Mouse (Mus musculus): ENCODE measurements around the gene Tas1r3. TPM values are rescaled to one million over a fixed set of nuclear protein-coding genes. Genes with fewer than 3 reads are reported as not detected.

Gene Tas1r3
- total RNA-seq, 2 experiments from 2014 or later: 0.27 to 0.42 TPM

GRCm38 (mm10) chr4:155843231-155843630 lies 19.9 kb downstream of the Tas1r3 start:
- DNase-seq (ENCODE audit: low spot score in 2 of 2): peak in 1 of 2 experiments; percentile 15

GRCm38 (mm10) chr4:155841651-155842270 lies 21.4 kb downstream of the Tas1r3 start:
- peak in 1 of 2 experiments; percentile 28 for DNase-seq (ENCODE audit: low spot score in 2 of 2)

GRCm38 (mm10) chr4:155841003-155841454 lies 22.1 kb downstream of the Tas1r3 start:
- DNase-seq (ENCODE audit: low spot score in 2 of 2): peak; percentile 58 to 62

DNA sequence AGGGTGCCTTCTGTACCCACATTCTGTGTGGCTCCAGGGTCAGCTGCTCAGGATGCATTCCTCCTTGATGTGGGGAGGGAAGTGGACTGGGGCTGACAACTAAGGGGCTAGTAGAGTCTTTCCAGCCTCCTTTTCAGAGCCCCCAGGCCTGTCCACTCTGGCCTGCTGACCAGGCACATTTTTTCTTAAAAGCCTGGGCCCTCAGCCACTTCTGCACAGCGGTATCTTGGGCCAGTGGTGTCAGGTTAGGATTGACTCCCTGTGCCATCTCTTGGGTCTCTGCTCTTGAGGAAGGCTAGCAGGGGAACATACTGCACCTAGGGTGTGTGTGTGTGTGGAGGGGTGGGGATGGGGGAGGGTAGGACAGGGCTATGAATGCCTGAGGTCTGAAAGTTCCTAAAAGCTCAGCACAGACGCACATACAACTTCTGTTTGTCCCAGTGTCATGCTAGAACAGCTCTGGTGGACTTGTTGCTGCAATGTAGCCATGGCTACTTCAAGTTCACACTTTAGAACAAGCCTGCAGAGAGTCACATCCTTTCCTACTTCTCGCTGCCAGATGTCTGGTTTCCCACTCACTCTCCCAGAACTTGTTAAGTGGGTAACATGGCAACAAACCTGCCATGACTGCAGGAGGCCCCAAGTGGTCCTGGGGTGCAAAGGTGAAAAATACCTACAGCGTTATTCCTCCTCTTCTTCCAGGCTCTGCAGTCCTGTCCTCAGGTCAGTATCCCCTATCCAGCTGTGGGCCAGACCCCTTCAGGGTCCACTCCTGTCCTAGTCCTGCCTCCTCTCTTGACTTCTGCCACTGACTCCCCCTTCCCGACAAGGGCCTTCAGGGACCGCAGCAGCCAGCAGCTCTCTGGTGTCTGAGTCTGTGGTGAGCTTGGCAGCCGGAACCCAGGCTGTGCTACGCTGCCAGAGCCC lies 22.8 kb downstream of the Tas1r3 start:
- DNase-seq (ENCODE audit: low spot score in 2 of 2): no peak

- DNase-seq (ENCODE audit: low spot score in 2 of 2): peak; percentile 59 to 64
Measured at GRCm38 (mm10) chr4:155839483-155839910, 23.7 kb downstream of the Tas1r3 start, which contains the start of gene Mxra8. Gene Mxra8, plus strand, starts transcription at chr4:155839680.

GRCm38 (mm10) chr4:155838187-155839153 lies 24.7 kb downstream of the Tas1r3 start:
- DNase-seq (ENCODE audit: low spot score in 2 of 2): peak in 1 of 2 experiments; percentile 20

DNA sequence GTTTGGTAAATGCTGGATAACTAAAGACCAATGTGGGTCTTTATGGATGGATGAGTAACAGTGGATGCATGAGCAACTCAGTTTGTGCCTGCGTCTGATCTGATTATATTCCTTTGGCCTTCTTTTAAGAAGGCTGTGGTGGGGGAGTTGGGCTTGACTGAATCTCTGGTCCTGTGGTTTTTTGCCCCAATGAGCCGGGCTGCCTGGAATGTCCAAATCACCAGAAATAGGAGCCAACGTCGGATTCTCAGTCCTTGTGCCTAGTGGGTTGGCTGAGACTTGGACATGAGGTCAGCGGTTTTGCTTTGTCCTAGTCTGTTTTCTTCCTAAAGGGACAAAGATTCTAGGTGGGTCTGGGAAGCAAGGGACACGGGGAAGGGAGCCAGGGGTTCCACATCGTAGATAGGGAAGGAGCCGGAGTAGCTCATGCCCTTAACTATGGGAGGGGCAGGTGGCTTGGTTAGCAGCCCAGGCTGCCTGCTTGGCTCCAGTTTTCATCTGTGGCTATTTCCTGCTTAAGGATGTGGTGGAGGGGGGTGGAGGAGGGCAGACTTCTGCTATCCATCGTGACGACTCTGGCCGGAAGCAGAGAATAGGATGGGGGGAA lies 25.7 kb downstream of the Tas1r3 start:
- peak in 1 of 2 experiments; percentile 25 for DNase-seq (ENCODE audit: low spot score in 2 of 2)

DNA sequence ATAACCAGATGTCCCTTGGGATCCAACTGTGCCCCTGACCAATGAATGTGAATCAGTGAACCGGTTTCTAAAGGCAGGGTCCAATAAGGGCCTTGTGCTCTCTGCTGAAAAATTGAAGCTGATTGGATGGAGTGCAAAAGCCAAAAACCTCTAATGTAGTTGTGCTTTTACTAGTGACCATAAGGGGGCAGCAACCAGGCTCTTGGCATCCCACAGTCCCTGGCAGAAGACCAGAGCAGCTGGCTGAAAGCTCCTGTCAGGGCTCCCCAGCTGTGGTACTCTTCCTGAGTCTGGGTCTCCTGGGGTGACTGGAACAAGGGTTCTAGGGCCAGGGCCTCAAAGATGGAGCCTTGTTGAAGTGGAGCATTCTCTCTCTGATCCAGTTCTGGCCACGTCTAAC lies 29.3 kb downstream of the Tas1r3 start:
- DNase-seq (ENCODE audit: low spot score in 2 of 2): peak; percentile 64 to 67

- peak in 1 of 2 experiments; percentile 21 for DNase-seq (ENCODE audit: low spot score in 2 of 2)
Measured at GRCm38 (mm10) chr4:155833234-155833633, 29.9 kb downstream of the Tas1r3 start.

- DNase-seq (ENCODE audit: low spot score in 2 of 2): peak in 1 of 2 experiments; percentile 25
Measured at GRCm38 (mm10) chr4:155832321-155832720, 30.8 kb downstream of the Tas1r3 start.

DNA sequence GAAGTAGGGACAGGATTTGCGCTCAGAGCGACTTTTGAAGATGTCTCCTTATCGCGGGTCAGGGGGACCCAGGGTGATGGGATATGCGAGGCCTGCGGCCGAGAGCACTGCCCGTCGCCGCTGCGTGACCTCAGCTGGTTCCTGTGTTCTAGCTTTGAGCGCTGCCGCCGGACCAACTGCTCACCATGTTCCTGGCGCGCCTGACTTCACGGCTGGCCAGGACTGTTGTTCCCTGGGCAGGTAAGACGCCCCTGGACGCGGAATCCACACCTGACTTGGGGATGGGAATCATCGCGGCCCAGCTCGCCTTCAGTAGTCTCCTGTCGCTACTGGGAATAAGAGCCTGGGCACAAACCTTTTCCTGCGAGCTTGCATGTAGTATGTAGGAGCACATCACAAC lies 31.3 kb downstream of the Tas1r3 start:
- DNase-seq (ENCODE audit: low spot score in 2 of 2): no peak

DNA sequence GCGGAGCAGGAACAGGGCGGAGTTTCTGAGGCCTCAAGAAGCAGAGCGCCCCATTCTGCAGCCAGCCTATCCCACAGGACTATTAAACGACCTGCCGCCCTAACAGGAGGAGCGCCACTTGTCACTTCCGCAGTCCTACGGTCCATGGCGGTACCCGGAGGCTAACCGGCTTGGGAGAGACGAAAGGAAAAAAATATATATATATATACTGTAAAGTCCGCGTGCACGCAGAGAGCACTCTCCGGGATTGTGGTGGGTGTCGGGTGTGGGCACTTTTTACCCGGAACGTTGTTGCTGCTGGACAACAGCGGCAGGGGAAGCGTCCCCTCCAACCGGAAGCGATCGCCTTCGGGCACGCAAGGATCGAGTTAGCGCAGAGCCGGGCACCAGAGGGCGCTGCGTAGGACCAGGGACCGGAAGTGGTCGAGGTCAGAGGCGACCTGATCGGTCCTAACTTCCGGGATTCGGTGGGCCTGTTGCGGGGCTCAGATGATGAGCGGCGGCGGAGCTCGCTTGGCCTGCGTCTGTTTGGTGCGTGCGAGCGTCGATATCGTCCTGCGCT lies 31.9 kb downstream of the Tas1r3 start, which contains the start of gene Aurkaip1:
Gene Aurkaip1 (plus strand): TSS at position 68 of the 562 bp plus-strand sequence.
- DNase-seq (ENCODE audit: low spot score in 2 of 2): peak; percentile 90 to 97

- no peak for DNase-seq (ENCODE audit: low spot score in 2 of 2)
Measured at GRCm38 (mm10) chr4:155830596-155830995, 32.6 kb downstream of the Tas1r3 start.

- DNase-seq (ENCODE audit: low spot score in 2 of 2): no peak
Measured at GRCm38 (mm10) chr4:155829866-155830265, 33.3 kb downstream of the Tas1r3 start.

GRCm38 (mm10) chr4:155823443-155823842 lies 39.7 kb downstream of the Tas1r3 start:
- DNase-seq (ENCODE audit: low spot score in 2 of 2): no peak

DNA sequence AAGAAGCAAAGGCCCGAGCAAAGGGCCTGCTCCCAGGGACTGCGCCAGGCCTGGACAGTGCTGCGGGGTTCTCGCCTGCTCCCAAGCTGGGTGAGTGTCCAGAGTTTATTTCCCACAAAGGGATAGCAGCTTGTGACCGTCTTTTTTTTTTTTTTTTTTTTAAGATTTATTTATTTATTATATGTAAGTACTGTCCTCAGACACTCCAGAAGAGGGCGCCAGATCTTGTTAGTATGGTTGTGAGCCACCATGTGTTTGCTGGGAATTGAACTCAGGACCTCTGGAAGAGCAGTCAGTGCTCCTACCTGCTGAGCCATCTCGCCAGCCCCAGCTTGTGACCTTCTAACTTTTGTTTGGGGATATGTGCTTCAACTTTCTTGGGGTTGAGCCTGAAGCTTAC lies 42.1 kb downstream of the Tas1r3 start:
- no peak for DNase-seq (ENCODE audit: low spot score in 2 of 2)

DNA sequence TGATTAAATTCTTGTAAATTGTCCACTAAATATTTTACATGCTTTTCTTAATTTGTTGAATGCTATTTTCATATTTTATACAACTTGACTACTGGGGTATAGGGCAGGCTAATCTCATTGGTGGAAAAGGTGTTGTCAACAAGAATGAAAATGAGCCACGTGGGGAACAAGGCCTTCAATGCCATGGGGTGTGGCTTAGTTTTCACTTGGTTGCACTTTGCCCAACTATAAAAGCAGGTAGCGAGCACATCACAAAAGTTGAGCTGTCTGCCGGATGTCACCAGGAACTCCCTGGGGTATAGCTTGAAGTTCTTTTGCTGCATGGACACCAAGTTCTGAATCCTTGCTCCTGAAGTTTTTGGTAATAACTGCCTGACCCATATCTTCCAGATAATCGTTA lies 45.6 kb downstream of the Tas1r3 start:
- DNase-seq (ENCODE audit: low spot score in 2 of 2): no peak

DNA sequence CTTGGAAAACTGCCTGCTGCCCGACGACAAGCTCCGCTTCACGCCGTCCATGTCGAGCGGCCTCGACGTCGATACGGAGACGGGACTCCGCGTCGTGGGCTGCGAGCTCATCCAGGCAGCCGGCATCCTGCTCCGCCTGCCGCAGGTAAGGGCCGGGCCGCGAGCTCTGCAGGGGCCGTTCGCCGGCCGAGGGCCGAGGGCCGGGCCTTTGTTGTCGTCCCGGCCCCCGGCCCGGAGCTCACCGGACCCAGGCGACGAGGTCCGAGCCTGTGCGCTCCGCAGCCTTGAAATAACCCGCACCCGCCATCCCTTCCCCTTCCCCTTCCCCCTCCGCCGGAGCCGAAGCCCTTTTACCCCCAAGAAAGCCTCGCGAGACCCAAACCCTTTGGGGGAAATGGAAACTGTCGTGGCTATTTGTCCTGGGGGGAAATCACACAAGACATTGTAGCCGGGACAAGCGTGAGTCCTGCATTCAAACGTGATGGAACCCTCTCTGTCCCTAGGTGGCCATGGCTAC lies 50.4 kb downstream of the Tas1r3 start:
- no peak for DNase-seq (ENCODE audit: low spot score in 2 of 2)

DNA sequence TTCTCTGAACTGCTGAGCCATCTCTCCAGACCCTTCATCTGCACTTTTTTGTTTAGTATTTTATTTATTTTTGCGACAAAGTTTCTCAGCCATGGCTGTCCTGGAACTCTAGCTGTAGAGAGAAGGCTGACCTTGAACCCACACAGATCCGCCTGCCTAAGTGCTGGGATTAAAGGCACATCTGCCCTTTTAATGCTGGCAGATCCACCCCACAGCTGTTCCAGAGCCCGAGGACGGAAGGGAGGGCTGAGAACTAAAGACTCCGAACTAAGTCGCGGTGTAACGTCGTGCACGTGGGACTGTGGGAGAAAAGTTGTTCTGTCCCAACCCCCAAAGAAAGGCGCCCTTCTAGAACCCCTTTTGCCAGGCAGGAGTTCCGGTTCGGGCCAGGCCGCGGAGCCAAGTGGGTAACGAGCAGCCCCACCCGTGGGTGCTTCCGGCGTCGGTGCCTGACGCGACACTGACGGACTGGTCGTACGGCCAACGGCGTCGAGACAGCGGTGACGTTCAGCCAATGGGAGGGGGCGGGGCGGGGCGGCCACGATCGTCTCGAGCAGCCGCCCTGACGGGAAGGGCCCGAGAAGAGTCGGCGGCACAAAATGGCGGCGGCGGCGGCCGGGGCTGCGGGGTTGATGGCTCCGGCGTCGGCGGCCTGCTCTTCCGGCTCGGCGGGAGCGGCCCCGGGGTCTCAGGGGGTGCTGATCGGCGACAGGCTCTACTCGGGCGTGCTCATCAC lies 51.1 kb downstream of the Tas1r3 start, which contains the start of gene Ccnl2:
Gene Ccnl2 (plus strand): TSS at position 561 of the 736 bp plus-strand sequence.
- peak; percentile 84 to 85 for DNase-seq (ENCODE audit: low spot score in 2 of 2)

Data from adrenal gland, adult 18-20 months (tissue).